Mouse (Mus musculus): ENCODE measurements around the gene Gnaq.

Gene Gnaq

GRCm38 (mm10) chr19:16435531-16436231, 303.1 kb downstream of the Gnaq start, which contains the start of gene Gna14:
Gene Gna14, plus strand, starts transcription at chr19:16435762.
- in situ Hi-C loops (cut with MboI, MseI): no loop called here

DNA sequence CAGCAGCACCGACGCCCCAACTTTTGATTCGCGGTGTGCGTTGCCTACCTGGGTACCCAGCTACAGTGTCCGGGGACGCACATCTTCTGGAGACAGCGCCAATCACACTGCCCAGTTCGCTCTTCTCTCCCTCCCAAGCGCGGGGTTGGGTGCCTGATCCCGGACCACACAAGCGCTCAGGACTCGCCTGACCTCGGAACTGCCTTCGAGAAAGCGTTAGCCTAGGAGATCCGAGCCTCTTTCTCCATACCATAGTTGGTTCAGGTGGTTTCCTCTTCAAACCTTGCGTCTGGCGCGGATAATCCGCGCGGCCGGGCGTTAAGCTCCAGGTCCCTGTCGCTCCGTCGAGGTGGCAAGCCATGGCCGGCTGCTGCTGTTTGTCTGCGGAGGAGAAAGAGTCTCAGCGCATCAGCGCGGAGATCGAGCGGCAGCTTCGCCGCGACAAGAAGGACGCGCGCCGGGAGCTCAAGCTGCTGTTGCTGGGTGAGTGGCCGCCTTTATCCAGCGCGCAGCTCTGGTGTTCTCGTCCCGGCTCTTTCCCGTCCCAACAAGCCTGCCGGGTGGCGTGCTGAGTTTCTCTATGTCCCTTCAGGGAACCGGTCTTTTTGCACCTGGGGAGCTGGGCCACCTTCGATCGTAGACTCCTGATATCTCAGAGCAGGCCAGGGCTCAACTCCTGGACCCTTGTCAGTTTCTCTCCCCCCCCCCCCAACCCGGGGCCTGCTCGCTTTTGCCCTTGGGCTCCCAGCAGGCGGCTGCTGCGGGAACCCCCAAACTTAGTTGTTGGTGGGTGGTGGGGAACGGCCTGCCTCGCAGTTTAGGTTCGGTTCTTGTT, 303.9 kb downstream of the Gnaq start:
- in situ Hi-C loops (cut with MboI, MseI): no loop called here
